Mouse (Mus musculus) cerebellum, adult 9-10 months (tissue): Measurements from ENCODE around the gene Fam3b.

ENCODE experiments used
- DNase-seq: peaks from one replicate; pipeline ENCODE4 v3.0.0; 2022

Fam3b gene

GRCm38 (mm10) chr16:97514099-97514940 lies at the start of gene Fam3b:
Gene Fam3b (minus strand): TSS chr16:97514816.
- no peak for DNase-seq

GRCm38 (mm10) chr16:97544340-97544739 lies 29.7 kb upstream of the Fam3b start:
- DNase-seq = no peak

GRCm38 (mm10) chr16:97536859-97537258 lies 22.2 kb upstream of the Fam3b start:
- no peak for DNase-seq

GRCm38 (mm10) chr16:97535808-97536413 lies 21.3 kb upstream of the Fam3b start:
- peak; percentile 11 for DNase-seq

GRCm38 (mm10) chr16:97534876-97535461 lies 20.4 kb upstream of the Fam3b start:
- peak; percentile 36 for DNase-seq

GRCm38 (mm10) chr16:97534448-97534847 lies 19.8 kb upstream of the Fam3b start:
- peak; percentile 10 for DNase-seq

GRCm38 (mm10) chr16:97533751-97534150 lies 19.1 kb upstream of the Fam3b start:
- DNase-seq = no peak

GRCm38 (mm10) chr16:97533126-97533525 lies 18.5 kb upstream of the Fam3b start:
- DNase-seq = no peak

- DNase-seq = no peak
These were observed 14.6 kb upstream of the Fam3b start for GRCm38 (mm10) chr16:97529241-97529640.

- DNase-seq = peak; percentile 26
These were observed 8.4 kb upstream of the Fam3b start for GRCm38 (mm10) chr16:97523024-97523423.

GRCm38 (mm10) chr16:97521983-97522382 lies 7.4 kb upstream of the Fam3b start:
- DNase-seq = no peak

GRCm38 (mm10) chr16:97516341-97516740 lies 1.7 kb upstream of the Fam3b start:
- DNase-seq = no peak

GRCm38 (mm10) chr16:97512347-97512751 lies 2.3 kb downstream of the Fam3b start:
- DNase-seq = no peak

- DNase-seq = no peak
These were observed 3.1 kb downstream of the Fam3b start for GRCm38 (mm10) chr16:97511495-97511894.

GRCm38 (mm10) chr16:97510849-97511248 lies 3.8 kb downstream of the Fam3b start:
- no peak for DNase-seq

- DNase-seq = no peak
These were observed 6.8 kb downstream of the Fam3b start for GRCm38 (mm10) chr16:97507783-97508182.

- no peak for DNase-seq
These were observed 9.8 kb downstream of the Fam3b start for GRCm38 (mm10) chr16:97504793-97505192.

- DNase-seq = no peak
These were observed 10.8 kb downstream of the Fam3b start for GRCm38 (mm10) chr16:97503849-97504248.

- no peak for DNase-seq
These were observed 13.7 kb downstream of the Fam3b start for GRCm38 (mm10) chr16:97500901-97501300.

- DNase-seq = no peak
These were observed 15.2 kb downstream of the Fam3b start for GRCm38 (mm10) chr16:97499450-97499849.

GRCm38 (mm10) chr16:97498139-97498538 lies 16.5 kb downstream of the Fam3b start:
- DNase-seq = no peak

GRCm38 (mm10) chr16:97497682-97498081 lies 16.9 kb downstream of the Fam3b start:
- no peak for DNase-seq

GRCm38 (mm10) chr16:97496026-97496425 lies 18.6 kb downstream of the Fam3b start:
- DNase-seq = no peak

- no peak for DNase-seq
These were observed 22.2 kb downstream of the Fam3b start for GRCm38 (mm10) chr16:97492369-97492768.
